Mouse (Mus musculus) lung, postnatal 4 days (tissue): ENCODE data around the gene Aoah.

Source experiments
- DNase-seq, 2 experiments: peaks; one replicate each; pipeline ENCODE4 v3.0.0; 2021

The Aoah gene

GRCm38 (mm10) chr13:20793901-20794300 lies at the start of gene Aoah:
Aoah (plus strand) TSS chr13:20794113.
- DNase-seq: no peak

GRCm38 (mm10) chr13:20754843-20755242 lies 39.1 kb upstream of the Aoah start:
- DNase-seq: no peak

GRCm38 (mm10) chr13:20783648-20784047 lies 10.3 kb upstream of the Aoah start:
- DNase-seq: no peak

- DNase-seq: no peak
Measured at GRCm38 (mm10) chr13:20784060-20784459, 9.9 kb upstream of the Aoah start.

GRCm38 (mm10) chr13:20785960-20786359 lies 8.0 kb upstream of the Aoah start:
- DNase-seq: no peak

- DNase-seq: peak in 1 of 2 experiments; percentile 8
Measured at GRCm38 (mm10) chr13:20786825-20787245, 7.1 kb upstream of the Aoah start.

- peak in 1 of 2 experiments; percentile 9 for DNase-seq
Measured at GRCm38 (mm10) chr13:20787952-20788351, 6.0 kb upstream of the Aoah start.

GRCm38 (mm10) chr13:20796651-20797050 lies 2.7 kb downstream of the Aoah start:
- DNase-seq: no peak

- no peak for DNase-seq
Measured at GRCm38 (mm10) chr13:20798536-20798935, 4.6 kb downstream of the Aoah start.

- DNase-seq: no peak
Measured at GRCm38 (mm10) chr13:20799772-20800171, 5.9 kb downstream of the Aoah start.

- DNase-seq: no peak
Measured at GRCm38 (mm10) chr13:20800569-20800968, 6.7 kb downstream of the Aoah start.

- DNase-seq: no peak
Measured at GRCm38 (mm10) chr13:20811782-20812406, 18.0 kb downstream of the Aoah start.

- no peak for DNase-seq
Measured at GRCm38 (mm10) chr13:20816385-20816784, 22.5 kb downstream of the Aoah start.

GRCm38 (mm10) chr13:20820712-20821328 lies 26.9 kb downstream of the Aoah start:
- no peak for DNase-seq

- DNase-seq: no peak
Measured at GRCm38 (mm10) chr13:20828728-20829127, 34.8 kb downstream of the Aoah start.

GRCm38 (mm10) chr13:20829181-20829900 lies 35.4 kb downstream of the Aoah start:
- no peak for DNase-seq

GRCm38 (mm10) chr13:20855893-20856292 lies 62.0 kb downstream of the Aoah start:
- DNase-seq: no peak

GRCm38 (mm10) chr13:20899372-20899771 lies 105.5 kb downstream of the Aoah start:
- DNase-seq: no peak

- DNase-seq: peak; percentile 60 to 84
Measured at GRCm38 (mm10) chr13:20900396-20900971, 106.6 kb downstream of the Aoah start.

GRCm38 (mm10) chr13:20900972-20901457 lies 107.1 kb downstream of the Aoah start:
- peak; percentile 8 to 36 for DNase-seq

- no peak for DNase-seq
Measured at GRCm38 (mm10) chr13:20901634-20902135, 107.8 kb downstream of the Aoah start.

GRCm38 (mm10) chr13:20904118-20904517 lies 110.2 kb downstream of the Aoah start:
- no peak for DNase-seq

- DNase-seq: peak; percentile 73 to 76
Measured at GRCm38 (mm10) chr13:20905195-20905594, 111.3 kb downstream of the Aoah start.
